Mouse (Mus musculus): Measurements from ENCODE around the gene Slc35f6. TPM values are rescaled to one million over a fixed set of nuclear protein-coding genes. Genes with fewer than 3 reads are reported as not detected.
"Not testable (repeated sequence)": the region's sequence is repeated elsewhere in the genome, so short reads cannot be mapped to it uniquely, and the experiment has no call there.

Slc35f6 gene
- polyA plus RNA-seq, 1 experiment from 2014 or later, result 10.6 TPM

DNA sequence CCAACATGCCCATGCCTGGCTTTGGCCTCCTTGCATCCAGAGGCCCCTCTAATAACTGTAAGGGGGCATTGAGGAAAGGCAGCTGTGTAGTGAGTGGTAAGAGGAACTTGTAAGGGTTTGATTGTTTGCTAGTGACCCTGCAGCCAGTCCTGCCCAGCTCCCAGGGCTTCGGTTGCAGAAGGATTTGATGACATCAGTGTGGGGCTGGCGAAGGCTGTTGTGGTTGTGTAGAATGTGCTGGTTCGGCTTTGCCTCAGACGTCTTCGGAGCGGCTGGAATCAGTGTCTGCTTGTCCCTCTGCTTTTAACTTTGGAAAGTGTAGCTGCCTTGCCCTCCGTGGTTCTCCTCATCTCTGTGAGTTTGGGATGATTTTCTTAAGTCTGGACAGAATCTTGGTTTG lies 29.1 kb downstream of the Slc35f6 start:
- no peak for DNase-seq

GRCm38 (mm10) chr5:30678069-30678468 lies 30.3 kb downstream of the Slc35f6 start:
- H3K9me3 ChIP-seq (replicated peaks); H3K27ac ChIP-seq; H3K27me3 ChIP-seq; H3K4me2 ChIP-seq; ATAC-seq (ENCODE audit: low read depth); DNase-seq; H3K9ac ChIP-seq; H3K4me1 ChIP-seq (replicated peaks); H3K4me3 ChIP-seq (replicated peaks): not testable (repeated sequence)
- 81% methylated on average over 3 of the region's 3 CpGs for WGBS (ENCODE audit: insufficient replicate concordance)
- H3K36me3 ChIP-seq, result peaks cover 45% of the 10 kb centered on the region

More for the DNA sequence above, 29.1 kb downstream of the Slc35f6 start:
- Histone ChIP-seq H3K4me2 (no peak overlapping the region), H3K4me3 (replicated peaks) (no peak overlapping the region), H3K9ac (no peak overlapping the region), H3K27me3 (no peaks in the 10 kb centered on the region), H3K36me3 (peaks cover 58% of the 10 kb centered on the region), H3K9me3 (replicated peaks) (no peaks in the 10 kb centered on the region), H3K27ac (no peak overlapping the region), H3K4me1 (replicated peaks) (peaks cover 4% of the 10 kb centered on the region; the same call in 1 of the 2 replicates)
- 85% methylated on average over 7 of the region's 7 CpGs for WGBS (ENCODE audit: insufficient replicate concordance)
- ATAC-seq (ENCODE audit: low read depth), result no peak

GRCm38 (mm10) chr5:30678722-30679296 lies 31.1 kb downstream of the Slc35f6 start:
- Histone ChIP-seq H3K36me3 (peaks cover 38% of the 10 kb centered on the region), H3K4me1 (replicated peaks) (no peaks in the 10 kb centered on the region), H3K9ac (no peak overlapping the region), H3K4me3 (replicated peaks) (no peak overlapping the region), H3K4me2 (no peak overlapping the region), H3K27me3 (no peaks in the 10 kb centered on the region), H3K27ac (no peak overlapping the region), H3K9me3 (replicated peaks) (no peaks in the 10 kb centered on the region)
- no peak for ATAC-seq (ENCODE audit: low read depth)
- 79% methylated on average over 4 of the region's 4 CpGs for WGBS (ENCODE audit: insufficient replicate concordance)
- no peak for DNase-seq

DNA sequence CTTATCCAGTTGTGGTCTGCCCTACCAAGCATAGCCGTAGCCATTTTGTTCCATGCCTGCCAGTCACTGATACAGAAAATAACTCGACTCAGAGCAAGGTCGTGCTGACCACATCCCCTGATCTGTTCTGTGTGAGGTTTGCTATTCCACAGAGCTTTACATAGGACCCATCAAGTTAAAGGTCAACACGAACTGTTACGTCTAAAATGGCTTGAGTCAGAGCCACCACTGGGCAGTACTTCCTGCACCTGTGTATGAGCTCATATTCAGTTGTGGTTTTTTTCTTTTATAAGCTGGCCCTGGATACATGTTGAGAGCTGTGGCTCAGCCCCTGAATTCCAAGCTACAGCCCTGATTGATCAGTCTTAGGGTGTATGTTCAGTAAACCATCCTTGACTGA lies 31.9 kb downstream of the Slc35f6 start:
- WGBS (ENCODE audit: insufficient replicate concordance), result 41% methylated on average over 5 of the region's 5 CpGs
- no peak for ATAC-seq (ENCODE audit: low read depth)
- no peak for DNase-seq

GRCm38 (mm10) chr5:30681970-30682369 lies 34.2 kb downstream of the Slc35f6 start:
- Histone ChIP-seq H3K27ac (no peak overlapping the region), H3K9ac (no peak overlapping the region), H3K4me3 (replicated peaks) (no peak overlapping the region), H3K4me1 (replicated peaks) (no peaks in the 10 kb centered on the region), H3K4me2 (no peak overlapping the region), H3K9me3 (replicated peaks) (no peaks in the 10 kb centered on the region), H3K27me3 (no peaks in the 10 kb centered on the region), H3K36me3 (peaks cover 7% of the 10 kb centered on the region)
- WGBS (ENCODE audit: insufficient replicate concordance), result 72% methylated on average over 5 of the region's 5 CpGs
- no peak for ATAC-seq (ENCODE audit: low read depth)
- DNase-seq, result no peak

More for the DNA sequence above, 31.9 kb downstream of the Slc35f6 start:
- Histone ChIP-seq H3K9me3 (replicated peaks) (no peaks in the 10 kb centered on the region), H3K4me3 (replicated peaks) (no peak overlapping the region), H3K4me1 (replicated peaks) (no peaks in the 10 kb centered on the region), H3K27ac (no peak overlapping the region), H3K27me3 (no peaks in the 10 kb centered on the region), H3K4me2 (no peak overlapping the region), H3K36me3 (peaks cover 30% of the 10 kb centered on the region), H3K9ac (no peak overlapping the region)

GRCm38 (mm10) chr5:30682967-30683600 lies 35.4 kb downstream of the Slc35f6 start:
- no peak overlapping the region for H3K9ac ChIP-seq
- DNase-seq, result no peak
- no peak overlapping the region for H3K4me2 ChIP-seq
- H3K4me1 ChIP-seq (replicated peaks), result no peaks in the 10 kb centered on the region
- ATAC-seq (ENCODE audit: low read depth), result no peak
- no peaks in the 10 kb centered on the region for H3K9me3 ChIP-seq (replicated peaks)
- H3K4me3 ChIP-seq (replicated peaks), result no peak overlapping the region
- H3K36me3 ChIP-seq, result peaks cover 1% of the 10 kb centered on the region; the same call in 1 of the 2 replicates
- no peak overlapping the region for H3K27ac ChIP-seq
- H3K27me3 ChIP-seq, result no peaks in the 10 kb centered on the region

DNA sequence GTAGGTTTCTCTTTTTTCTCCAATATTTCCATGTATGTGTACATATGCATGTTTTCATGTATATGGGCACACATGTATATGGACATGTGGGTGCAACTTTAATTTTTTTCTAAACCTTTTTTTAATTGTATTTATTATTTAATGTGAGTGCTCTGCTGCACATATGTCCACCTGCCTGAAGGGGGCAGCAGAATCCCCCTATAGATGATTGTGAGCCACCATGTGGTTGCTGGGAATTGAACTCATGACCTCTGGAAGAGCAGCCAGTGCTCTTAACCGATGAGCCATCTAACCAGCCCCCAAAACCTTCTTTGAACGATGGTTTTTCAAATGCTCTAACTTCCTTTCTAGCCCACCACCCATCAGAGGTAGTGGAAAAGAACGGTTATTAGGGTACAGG lies 36.3 kb downstream of the Slc35f6 start:
- no peaks in the 10 kb centered on the region for H3K9me3 ChIP-seq (replicated peaks)
- WGBS (ENCODE audit: insufficient replicate concordance), result 55% methylated on average over 3 of the region's 3 CpGs
- no peaks in the 10 kb centered on the region for H3K27me3 ChIP-seq
- DNase-seq (no peak), ATAC-seq (ENCODE audit: low read depth) (no peak)
- no peak overlapping the region for H3K4me2 ChIP-seq
- H3K4me1 ChIP-seq (replicated peaks), result no peaks in the 10 kb centered on the region
- H3K4me3 ChIP-seq (replicated peaks), result no peak overlapping the region
- H3K36me3 ChIP-seq, result no peaks in the 10 kb centered on the region
- H3K9ac ChIP-seq, result no peak overlapping the region
- H3K27ac ChIP-seq, result no peak overlapping the region

DNA sequence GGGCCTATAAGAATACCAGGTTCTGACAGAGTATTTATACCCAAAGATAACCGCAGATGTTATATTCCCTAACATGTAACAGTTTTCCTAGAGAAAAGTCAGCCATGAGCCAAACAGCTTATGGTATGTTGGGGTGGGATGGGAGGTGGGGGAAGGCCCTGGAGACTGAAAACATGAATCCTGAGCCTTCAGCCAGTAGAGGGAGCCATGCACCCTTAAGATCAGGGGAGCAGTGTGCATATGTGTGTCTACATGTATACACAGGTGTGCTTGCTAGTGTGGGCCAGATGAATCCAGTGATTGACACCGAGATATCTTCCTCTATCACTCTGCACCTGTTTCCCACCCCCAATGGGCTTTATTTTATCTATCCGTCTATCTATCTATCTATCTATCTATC lies 39.0 kb downstream of the Slc35f6 start:
- no peak for ATAC-seq (ENCODE audit: low read depth)
- Histone ChIP-seq H3K9ac (no peak overlapping the region), H3K27me3 (no peaks in the 10 kb centered on the region), H3K4me2 (no peak overlapping the region), H3K4me3 (replicated peaks) (no peak overlapping the region), H3K4me1 (replicated peaks) (no peaks in the 10 kb centered on the region), H3K27ac (no peak overlapping the region), H3K36me3 (no peaks in the 10 kb centered on the region), H3K9me3 (replicated peaks) (no peaks in the 10 kb centered on the region)
- 41% methylated on average over 3 of the region's 3 CpGs for WGBS (ENCODE audit: insufficient replicate concordance)
- no peak for DNase-seq

GRCm38 (mm10) chr5:30700361-30701000 lies 52.7 kb downstream of the Slc35f6 start:
- DNase-seq, result no peak
- ATAC-seq (ENCODE audit: low read depth), result no peak
- 48% methylated on average over 8 of the region's 8 CpGs for WGBS (ENCODE audit: insufficient replicate concordance)

GRCm38 (mm10) chr5:30701373-30701772 lies 53.6 kb downstream of the Slc35f6 start:
- not testable (repeated sequence) for DNase-seq; H3K4me2 ChIP-seq; H3K27ac ChIP-seq; ATAC-seq (ENCODE audit: low read depth); H3K27me3 ChIP-seq; H3K9me3 ChIP-seq (replicated peaks); H3K36me3 ChIP-seq; H3K4me1 ChIP-seq (replicated peaks); H3K4me3 ChIP-seq (replicated peaks); H3K9ac ChIP-seq
- WGBS (ENCODE audit: insufficient replicate concordance), result 38% methylated on average over 4 of the region's 4 CpGs

More at GRCm38 (mm10) chr5:30700361-30701000, 52.7 kb downstream of the Slc35f6 start:
- no peaks in the 10 kb centered on the region for H3K9me3 ChIP-seq (replicated peaks)
- no peak overlapping the region for H3K9ac ChIP-seq
- H3K27ac ChIP-seq, result no peak overlapping the region
- H3K36me3 ChIP-seq, result no peaks in the 10 kb centered on the region
- no peak overlapping the region for H3K4me2 ChIP-seq
- H3K4me3 ChIP-seq (replicated peaks), result no peak overlapping the region
- peaks cover 7% of the 10 kb centered on the region; the same call in 1 of the 2 replicates for H3K27me3 ChIP-seq
- H3K4me1 ChIP-seq (replicated peaks), result peaks cover 3% of the 10 kb centered on the region; the same call in 1 of the 2 replicates

DNA sequence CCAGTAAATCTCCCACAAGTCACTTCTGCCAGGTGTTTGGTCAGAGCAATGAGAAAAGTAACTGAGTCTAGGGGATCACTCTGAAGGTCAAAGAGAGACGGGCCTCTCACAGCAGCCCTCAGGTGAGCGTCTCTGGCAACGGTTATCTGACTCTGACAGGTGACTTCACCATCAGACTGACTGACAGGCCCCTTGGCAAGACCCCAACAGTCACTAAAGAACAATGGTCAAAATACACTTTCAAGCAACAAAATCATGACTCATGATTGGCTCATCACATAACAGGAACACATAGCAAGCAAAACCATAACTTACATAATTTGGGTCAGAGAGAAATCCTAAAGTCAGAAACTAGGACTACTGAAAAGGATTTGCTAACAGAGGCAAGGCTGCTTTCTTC lies 54.1 kb downstream of the Slc35f6 start:
- H3K4me2 ChIP-seq, result no peak overlapping the region
- no peaks in the 10 kb centered on the region for H3K36me3 ChIP-seq
- peaks cover 9% of the 10 kb centered on the region; the same call in 1 of the 2 replicates for H3K27me3 ChIP-seq
- no peak overlapping the region for H3K27ac ChIP-seq
- H3K9ac ChIP-seq, result no peak overlapping the region
- ATAC-seq (ENCODE audit: low read depth), result no peak
- no peak for DNase-seq
- peaks cover 3% of the 10 kb centered on the region; the same call in 1 of the 2 replicates for H3K4me1 ChIP-seq (replicated peaks)
- H3K4me3 ChIP-seq (replicated peaks), result no peak overlapping the region
- H3K9me3 ChIP-seq (replicated peaks), result no peaks in the 10 kb centered on the region
- WGBS (ENCODE audit: insufficient replicate concordance), result 56% methylated on average over 3 of the region's 3 CpGs
